Mouse (Mus musculus): ENCODE measurements around the gene Mlec. TPM values are rescaled to one million over a fixed set of nuclear protein-coding genes. Genes with fewer than 3 reads are reported as not detected.

Mlec gene
- polyA plus RNA-seq, 1 experiment from 2014 or later: 56.4 TPM

- H3K4me3 ChIP-seq (ENCODE audit: low read depth, low read length): no peak overlapping the region
- H3K27ac ChIP-seq (ENCODE audit: low read depth, low read length): no peak overlapping the region
- H3K36me3 ChIP-seq (ENCODE audit: control insufficient read depth, insufficient read depth, low read length): no peaks in the 10 kb centered on the region
- ATAC-seq (replicated peaks; ENCODE audit: low FRiP score) (no peak), DNase-seq (ENCODE audit: low spot score) (no peak)
- no peak overlapping the region; the same call in 1 of the 2 replicates for H3K9ac ChIP-seq (ENCODE audit: low read length)
- 83% methylated on average over 10 of the region's 10 CpGs for WGBS
- no peaks in the 10 kb centered on the region for H3K9me3 ChIP-seq (ENCODE audit: control insufficient read depth, low read length)
- 0 out of 2 replicates have a peak, but pooled peaks cover 3% of the 10 kb centered on the region for H3K27me3 ChIP-seq (ENCODE audit: control insufficient read depth, insufficient read depth, low read length)
- no peak overlapping the region for H3K4me2 ChIP-seq (ENCODE audit: low read depth, low read length, severe bottlenecking)
- H3K4me1 ChIP-seq (replicated peaks; ENCODE audit: control insufficient read depth, insufficient read depth, low read length): peaks cover 6% of the 10 kb centered on the region; the same call in 1 of the 2 replicates
Measured at GRCm38 (mm10) chr5:115183482-115183881, 25.5 kb upstream of the Mlec start.

- Histone ChIP-seq H3K9me3 (ENCODE audit: control insufficient read depth, low read length) (no peaks in the 10 kb centered on the region), H3K36me3 (ENCODE audit: control insufficient read depth, insufficient read depth, low read length) (no peaks in the 10 kb centered on the region), H3K9ac (ENCODE audit: low read length) (peak overlapping the region; percentile 6; the same call in 1 of the 2 replicates), H3K4me2 (ENCODE audit: low read depth, low read length, severe bottlenecking) (no peak overlapping the region), H3K27ac (ENCODE audit: low read depth, low read length) (no peak overlapping the region), H3K27me3 (ENCODE audit: control insufficient read depth, insufficient read depth, low read length) (0 out of 2 replicates have a peak, but pooled peaks cover 3% of the 10 kb centered on the region), H3K4me1 (replicated peaks; ENCODE audit: control insufficient read depth, insufficient read depth, low read length) (peaks cover 6% of the 10 kb centered on the region; the same call in 1 of the 2 replicates), H3K4me3 (ENCODE audit: low read depth, low read length) (no peak overlapping the region)
- ATAC-seq (replicated peaks; ENCODE audit: low FRiP score) (no peak), DNase-seq (ENCODE audit: low spot score) (no peak)
- WGBS: 75% methylated on average over 8 of the region's 8 CpGs
Measured at GRCm38 (mm10) chr5:115182925-115183324, 24.9 kb upstream of the Mlec start.

GRCm38 (mm10) chr5:115181248-115181940, 23.4 kb upstream of the Mlec start:
- DNase-seq (ENCODE audit: low spot score) (no peak), ATAC-seq (replicated peaks; ENCODE audit: low FRiP score) (no peak)
- no peak overlapping the region for H3K27ac ChIP-seq (ENCODE audit: low read depth, low read length)
- WGBS: 83% methylated on average over 13 of the region's 13 CpGs
- no peaks in the 10 kb centered on the region for H3K4me1 ChIP-seq (replicated peaks; ENCODE audit: control insufficient read depth, insufficient read depth, low read length)
- no peaks in the 10 kb centered on the region for H3K9me3 ChIP-seq (ENCODE audit: control insufficient read depth, low read length)
- H3K9ac ChIP-seq (ENCODE audit: low read length): no peak overlapping the region
- 0 out of 2 replicates have a peak, but pooled peaks cover 3% of the 10 kb centered on the region for H3K27me3 ChIP-seq (ENCODE audit: control insufficient read depth, insufficient read depth, low read length)
- H3K4me2 ChIP-seq (ENCODE audit: low read depth, low read length, severe bottlenecking): no peak overlapping the region
- no peak overlapping the region for H3K4me3 ChIP-seq (ENCODE audit: low read depth, low read length)
- H3K36me3 ChIP-seq (ENCODE audit: control insufficient read depth, insufficient read depth, low read length): no peaks in the 10 kb centered on the region

- 92% methylated on average over 11 of the region's 11 CpGs for WGBS
- no peaks in the 10 kb centered on the region for H3K27me3 ChIP-seq (ENCODE audit: control insufficient read depth, insufficient read depth, low read length)
- no peak overlapping the region for H3K4me3 ChIP-seq (ENCODE audit: low read depth, low read length)
- no peaks in the 10 kb centered on the region for H3K36me3 ChIP-seq (ENCODE audit: control insufficient read depth, insufficient read depth, low read length)
- DNase-seq (ENCODE audit: low spot score) (no peak), ATAC-seq (replicated peaks; ENCODE audit: low FRiP score) (no peak)
- H3K4me2 ChIP-seq (ENCODE audit: low read depth, low read length, severe bottlenecking): no peak overlapping the region
- H3K4me1 ChIP-seq (replicated peaks; ENCODE audit: control insufficient read depth, insufficient read depth, low read length): no peaks in the 10 kb centered on the region
- H3K27ac ChIP-seq (ENCODE audit: low read depth, low read length): no peak overlapping the region
- no peaks in the 10 kb centered on the region for H3K9me3 ChIP-seq (ENCODE audit: control insufficient read depth, low read length)
- H3K9ac ChIP-seq (ENCODE audit: low read length): no peak overlapping the region
Measured at GRCm38 (mm10) chr5:115179596-115179995, 21.6 kb upstream of the Mlec start.

GRCm38 (mm10) chr5:115177866-115178265, 19.9 kb upstream of the Mlec start:
- H3K4me2 ChIP-seq (ENCODE audit: low read depth, low read length, severe bottlenecking): no peak overlapping the region
- no peaks in the 10 kb centered on the region for H3K4me1 ChIP-seq (replicated peaks; ENCODE audit: control insufficient read depth, insufficient read depth, low read length)
- no peaks in the 10 kb centered on the region for H3K27me3 ChIP-seq (ENCODE audit: control insufficient read depth, insufficient read depth, low read length)
- DNase-seq (ENCODE audit: low spot score) (no peak), ATAC-seq (replicated peaks; ENCODE audit: low FRiP score) (no peak)
- H3K27ac ChIP-seq (ENCODE audit: low read depth, low read length): no peak overlapping the region
- H3K9me3 ChIP-seq (ENCODE audit: control insufficient read depth, low read length): no peaks in the 10 kb centered on the region
- no peak overlapping the region for H3K4me3 ChIP-seq (ENCODE audit: low read depth, low read length)
- H3K9ac ChIP-seq (ENCODE audit: low read length): no peak overlapping the region
- H3K36me3 ChIP-seq (ENCODE audit: control insufficient read depth, insufficient read depth, low read length): no peaks in the 10 kb centered on the region
- WGBS: 87% methylated on average over 6 of the region's 6 CpGs

GRCm38 (mm10) chr5:115174554-115174953, 16.6 kb upstream of the Mlec start:
- WGBS: 71% methylated on average over 1 of the region's 1 CpGs
- DNase-seq (ENCODE audit: low spot score): no peak

GRCm38 (mm10) chr5:115170150-115170549, 12.2 kb upstream of the Mlec start:
- DNase-seq (ENCODE audit: low spot score) (no peak), ATAC-seq (replicated peaks; ENCODE audit: low FRiP score) (no peak)
- Histone ChIP-seq H3K4me1 (replicated peaks; ENCODE audit: control insufficient read depth, insufficient read depth, low read length) (no peaks in the 10 kb centered on the region), H3K27ac (ENCODE audit: low read depth, low read length) (no peak overlapping the region), H3K36me3 (ENCODE audit: control insufficient read depth, insufficient read depth, low read length) (no peaks in the 10 kb centered on the region), H3K9me3 (ENCODE audit: control insufficient read depth, low read length) (no peaks in the 10 kb centered on the region), H3K9ac (ENCODE audit: low read length) (no peak overlapping the region), H3K27me3 (ENCODE audit: control insufficient read depth, insufficient read depth, low read length) (no peaks in the 10 kb centered on the region), H3K4me2 (ENCODE audit: low read depth, low read length, severe bottlenecking) (no peak overlapping the region), H3K4me3 (ENCODE audit: low read depth, low read length) (no peak overlapping the region)
- WGBS: 83% methylated on average over 8 of the region's 8 CpGs

More at GRCm38 (mm10) chr5:115174554-115174953, 16.6 kb upstream of the Mlec start:
- Histone ChIP-seq H3K27me3 (ENCODE audit: control insufficient read depth, insufficient read depth, low read length) (no peaks in the 10 kb centered on the region), H3K4me2 (ENCODE audit: low read depth, low read length, severe bottlenecking) (no peak overlapping the region), H3K9ac (ENCODE audit: low read length) (no peak overlapping the region), H3K27ac (ENCODE audit: low read depth, low read length) (no peak overlapping the region), H3K36me3 (ENCODE audit: control insufficient read depth, insufficient read depth, low read length) (no peaks in the 10 kb centered on the region), H3K9me3 (ENCODE audit: control insufficient read depth, low read length) (no peaks in the 10 kb centered on the region), H3K4me1 (replicated peaks; ENCODE audit: control insufficient read depth, insufficient read depth, low read length) (no peaks in the 10 kb centered on the region), H3K4me3 (ENCODE audit: low read depth, low read length) (no peak overlapping the region)
- ATAC-seq (replicated peaks; ENCODE audit: low FRiP score): no peak

GRCm38 (mm10) chr5:115168641-115169415, 10.8 kb upstream of the Mlec start:
- Histone ChIP-seq H3K9me3 (ENCODE audit: control insufficient read depth, low read length) (no peaks in the 10 kb centered on the region), H3K9ac (ENCODE audit: low read length) (no peak overlapping the region), H3K27me3 (ENCODE audit: control insufficient read depth, insufficient read depth, low read length) (no peaks in the 10 kb centered on the region), H3K4me2 (ENCODE audit: low read depth, low read length, severe bottlenecking) (no peak overlapping the region), H3K4me1 (replicated peaks; ENCODE audit: control insufficient read depth, insufficient read depth, low read length) (no peaks in the 10 kb centered on the region), H3K27ac (ENCODE audit: low read depth, low read length) (no peak overlapping the region), H3K36me3 (ENCODE audit: control insufficient read depth, insufficient read depth, low read length) (no peaks in the 10 kb centered on the region), H3K4me3 (ENCODE audit: low read depth, low read length) (no peak overlapping the region)
- no peak for DNase-seq (ENCODE audit: low spot score)
- WGBS: 58% methylated on average over 27 of the region's 27 CpGs
- ATAC-seq (replicated peaks; ENCODE audit: low FRiP score): no peak

Data from forebrain, embryonic 11.5 days (tissue).